Mouse (Mus musculus): ENCODE measurements around the gene Epb41l4b. TPM values are rescaled to one million over a fixed set of nuclear protein-coding genes. Genes with fewer than 3 reads are reported as not detected.

Gene Epb41l4b
- total and polyA plus RNA-seq, 3 experiments = 0.93 to 4.9 (median 2.0) TPM

DNA sequence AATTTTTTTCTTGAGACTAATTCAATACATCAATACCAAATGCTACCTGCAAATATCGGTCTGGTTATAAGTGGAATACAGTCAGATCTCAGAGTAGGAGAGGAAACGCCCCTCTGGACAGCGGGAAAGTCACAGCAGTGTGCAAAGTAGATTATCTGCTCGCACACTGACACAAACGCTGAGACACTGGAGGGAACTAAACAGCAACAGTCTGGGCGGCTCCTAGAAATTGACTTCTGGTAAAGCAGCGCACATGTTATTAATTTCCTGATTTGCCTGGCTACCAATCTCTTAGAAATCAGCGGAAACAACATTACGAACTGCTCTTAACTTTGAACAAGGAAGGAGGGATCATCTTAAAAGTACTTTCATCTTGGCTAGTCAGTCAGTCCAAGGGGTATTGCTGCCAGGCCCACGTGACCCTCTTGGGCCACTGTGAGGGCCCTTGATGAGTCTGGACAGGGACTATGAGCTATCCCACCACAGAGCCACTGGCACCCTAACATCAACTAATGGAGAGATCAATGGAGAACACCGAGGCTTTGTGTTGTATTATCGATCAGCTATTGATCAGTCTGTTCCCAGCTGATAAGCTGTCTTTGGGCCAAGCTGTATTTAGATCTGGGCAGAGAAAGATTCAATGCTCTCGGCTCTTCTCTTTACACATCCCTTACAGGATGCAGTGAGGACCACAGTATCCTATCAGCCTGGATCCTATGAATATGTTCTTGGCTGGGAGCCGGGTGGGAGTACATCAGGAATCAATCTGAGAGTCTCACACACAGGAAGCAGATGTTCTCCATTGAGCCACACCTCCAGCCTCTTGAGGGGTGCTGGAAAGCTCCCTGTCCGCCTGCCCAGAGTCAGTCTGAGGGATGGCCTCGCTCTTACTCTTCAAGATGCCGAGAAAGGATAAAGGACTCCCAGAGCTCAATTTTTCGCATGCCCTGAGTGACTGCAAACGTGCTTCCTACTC lies 28.3 kb downstream of the Epb41l4b start:
- TF ChIP-seq CHD1 (IDR thresholded peaks at IDR 0.05; ENCODE audit: low read depth, low read length) (no peak), MXI1 (IDR thresholded peaks at IDR 0.05; ENCODE audit: low read depth, low read length) (no peak), NRF1 (IDR thresholded peaks at IDR 0.05; ENCODE audit: low read depth, low read length) (no peak), RCOR1 (conservative IDR thresholded peaks at IDR 0.05; ENCODE audit: low read depth, low read length) (no peak), ETS1 (conservative IDR thresholded peaks at IDR 0.05; ENCODE audit: low read depth, low read length) (no peak), MAFK (IDR thresholded peaks at IDR 0.05; ENCODE audit: insufficient replicate concordance, low read length) (no peak), TCF12 (IDR thresholded peaks at IDR 0.05; ENCODE audit: low read depth, low read length) (no peak), TBP (conservative IDR thresholded peaks at IDR 0.05; ENCODE audit: low read depth, low read length) (no peak), NELFE (IDR thresholded peaks at IDR 0.05; ENCODE audit: low read depth, low read length) (no peak), SMC3 (IDR thresholded peaks at IDR 0.05; ENCODE audit: low read depth, low read length) (no peak), MAX (IDR thresholded peaks at IDR 0.05; ENCODE audit: low read length) (no peak), HCFC1 (IDR thresholded peaks at IDR 0.05; ENCODE audit: low read depth, low read length) (no peak), EP300 (IDR thresholded peaks at IDR 0.05; ENCODE audit: low read length) (no peak), E2F4 (IDR thresholded peaks at IDR 0.05; ENCODE audit: insufficient replicate concordance, low read depth, low read length) (no peak), BHLHE40 (IDR thresholded peaks at IDR 0.05; ENCODE audit: low read depth, low read length) (no peak), MEF2A (IDR thresholded peaks at IDR 0.05; ENCODE audit: borderline replicate concordance, low read depth, low read length) (no peak), ELF1 (IDR thresholded peaks at IDR 0.05; ENCODE audit: low read depth, low read length) (no peak), ZKSCAN1 (IDR thresholded peaks at IDR 0.05; ENCODE audit: borderline replicate concordance, low read depth, low read length) (no peak), USF1 (IDR thresholded peaks at IDR 0.05; ENCODE audit: low read depth, low read length) (no peak), ZC3H11A (IDR thresholded peaks at IDR 0.05; ENCODE audit: low read depth, low read length) (no peak)
- H3K4me1 ChIP-seq (ENCODE audit: control insufficient read depth in 1 of 2, insufficient read depth in 2 of 2) = peaks cover 2 to 23% of the 10 kb centered on the region in 2 experiments; a peak in 2 of 4 replicates
- no peaks in the 10 kb centered on the region for H3K9me3 ChIP-seq (replicated peaks; ENCODE audit: low read length)
- no peak overlapping the region for H3K9ac ChIP-seq (ENCODE audit: insufficient read depth, low read depth)
- no peak overlapping the region for H3K27ac ChIP-seq (ENCODE audit: insufficient read depth, low read depth)
- no peak overlapping the region for H3K4me3 ChIP-seq (replicated peaks in 1 of 3; ENCODE audit: low read depth in 2 of 3, low read length in 2 of 3, poor library complexity in 1 of 3)
- H3K36me3 ChIP-seq (replicated peaks in 1 of 2; ENCODE audit: control insufficient read depth in 1 of 2, insufficient read depth in 1 of 2, low read length in 1 of 2) = no peaks in the 10 kb centered on the region
- in situ Hi-C loops (cut with MboI; ENCODE audit: low pct_ligation_motif_present, low pct_unique_long_range_greater_than_20kb, low sequenced_read_pairs) = loop anchor here (10.0 kb wide), 1 partner anchor 50 kb away; no protein-coding TSS in a partner anchor
- no peaks in the 10 kb centered on the region for H3K79me2 ChIP-seq (replicated peaks; ENCODE audit: control insufficient read depth, extremely low read depth, insufficient read depth, poor library complexity, severe bottlenecking)
- H3K4me2 ChIP-seq (ENCODE audit: insufficient read depth, low read depth, poor library complexity, severe bottlenecking) = no peak overlapping the region
- no peak for DNase-seq (ENCODE audit: extremely low read depth)
- dilution Hi-C loops (cut with MboI; ENCODE audit: extremely low pct_ligation_motif_present, extremely low pct_unique_long_range_greater_than_20kb, low sequenced_read_pairs) = no loop called here
- no peaks in the 10 kb centered on the region for H3K27me3 ChIP-seq (replicated peaks)

All from CH12.LX (cell line).